Mouse (Mus musculus): ENCODE measurements around the gene Myo1a.
"Not testable (repeated sequence)": the region's sequence is repeated elsewhere in the genome, so short reads cannot be mapped to it uniquely, and the experiment has no call there.

Gene Myo1a

DNA sequence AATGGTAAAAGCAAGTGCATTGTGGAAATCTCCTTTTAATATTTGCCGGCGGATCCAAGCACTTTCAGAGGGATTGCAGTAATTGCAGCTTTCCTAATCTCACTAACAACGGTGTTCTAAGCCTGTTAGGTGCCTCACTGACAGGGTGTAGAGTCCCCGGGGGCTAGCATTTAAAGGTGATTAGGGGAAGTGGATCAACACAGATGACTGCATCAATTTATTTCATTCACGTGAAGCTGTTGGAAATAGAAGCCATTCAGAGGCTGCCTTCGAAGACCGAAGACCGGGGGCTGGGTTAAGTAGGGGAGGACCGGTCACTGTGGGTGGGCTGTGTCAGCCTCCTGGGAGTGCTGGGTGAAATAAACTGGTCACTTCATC is 26.0 kb downstream of the Myo1a start:
- no peak for DNase-seq

DNA sequence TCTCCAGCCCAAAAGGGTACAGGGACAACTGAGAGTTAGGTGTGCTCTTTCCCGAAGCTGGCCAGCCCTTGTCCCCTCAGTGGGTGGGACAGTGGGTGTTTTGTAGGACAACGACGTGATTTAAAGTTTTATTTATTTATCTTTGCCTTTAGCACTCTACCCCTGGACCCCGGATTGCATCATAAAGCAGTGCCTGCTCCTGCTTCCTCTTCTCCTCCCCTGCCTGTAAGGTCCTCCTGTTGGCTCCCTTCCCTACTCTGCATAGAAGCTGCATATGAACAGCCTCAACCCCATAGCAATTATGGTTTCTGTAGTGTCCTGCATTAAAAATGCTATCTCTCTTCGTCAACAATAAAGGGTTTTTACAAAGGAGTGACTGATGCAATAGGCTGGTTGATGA is 26.4 kb downstream of the Myo1a start:
- DNase-seq: no peak

DNA sequence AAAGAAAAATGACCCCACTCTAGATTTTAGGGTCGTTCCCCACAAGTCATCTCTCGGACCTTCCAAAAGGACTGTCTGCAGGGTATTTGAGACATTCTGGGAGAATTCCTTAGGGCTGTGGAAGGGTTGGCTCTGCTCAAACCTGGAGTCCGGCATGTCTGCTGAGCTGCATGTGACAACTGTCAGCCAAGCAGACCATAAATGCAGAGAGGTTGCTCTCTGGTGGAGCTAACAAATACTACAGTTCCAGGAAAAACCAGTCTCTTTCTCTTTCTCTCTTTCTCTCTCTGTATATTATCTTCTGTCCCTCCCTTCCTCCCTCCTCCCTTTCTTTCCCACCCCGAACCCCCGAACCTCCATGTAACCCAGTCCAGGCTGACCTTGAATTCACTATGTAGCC is 29.5 kb downstream of the Myo1a start:
- DNase-seq: no peak

DNA sequence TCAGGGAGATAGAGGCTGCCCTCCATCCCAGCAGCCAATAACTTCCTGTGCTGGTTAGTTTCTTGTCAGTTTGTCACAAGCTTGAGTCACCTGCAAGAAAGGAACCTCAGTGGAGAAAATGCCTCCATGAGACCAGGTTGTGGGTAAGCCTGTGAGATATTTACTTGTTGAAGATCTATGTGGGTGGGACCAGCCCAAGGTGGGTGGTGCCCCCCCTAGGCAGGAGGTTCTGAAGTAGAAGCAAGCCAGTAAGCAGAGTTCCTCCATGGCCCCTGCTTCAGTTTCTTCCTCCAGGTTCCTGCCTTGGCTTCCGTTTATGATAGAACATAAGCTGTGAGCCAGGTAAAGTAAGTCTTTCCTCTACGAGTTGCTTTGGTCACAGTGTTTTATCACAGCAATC is 31.3 kb downstream of the Myo1a start:
- DNase-seq: no peak

DNA sequence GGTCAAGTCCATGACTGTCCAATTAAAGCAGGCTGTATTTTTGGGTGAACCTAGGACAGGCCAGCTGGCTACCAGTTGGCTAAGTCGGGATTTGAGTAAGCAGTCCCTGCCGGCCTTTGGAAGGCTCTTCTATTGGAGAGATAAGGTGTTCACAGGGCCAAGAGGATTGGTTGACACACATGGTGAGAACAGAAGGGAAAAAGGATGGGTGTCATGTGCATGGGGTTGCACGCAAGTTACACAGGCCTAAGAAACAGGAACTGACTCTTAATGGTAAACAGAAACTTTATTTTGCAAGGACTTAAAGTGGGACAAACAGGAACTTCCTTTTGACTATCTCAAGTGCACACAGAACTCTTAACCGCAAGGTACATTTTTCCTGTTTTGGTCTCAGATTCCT is 31.9 kb downstream of the Myo1a start:
- DNase-seq: no peak

DNA sequence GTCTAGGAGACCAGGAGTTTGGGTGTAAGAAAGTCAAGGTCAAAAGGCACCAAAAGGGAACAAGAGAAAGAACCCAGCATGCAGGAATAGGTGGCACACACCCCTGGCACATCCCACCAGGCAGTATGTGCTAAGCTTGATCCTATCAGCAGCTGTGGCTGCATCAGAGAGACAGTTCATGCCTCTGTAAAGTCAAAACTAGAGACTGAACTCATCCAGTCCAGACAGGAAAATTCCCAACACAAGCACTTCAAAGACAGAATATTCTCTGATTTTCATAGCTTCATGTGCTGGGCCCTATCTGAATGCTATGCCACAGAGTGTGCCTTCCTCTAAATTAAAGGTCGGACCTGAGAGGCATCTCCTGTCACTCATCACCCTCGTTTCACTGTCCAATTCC is 32.6 kb downstream of the Myo1a start:
- DNase-seq: no peak

DNA sequence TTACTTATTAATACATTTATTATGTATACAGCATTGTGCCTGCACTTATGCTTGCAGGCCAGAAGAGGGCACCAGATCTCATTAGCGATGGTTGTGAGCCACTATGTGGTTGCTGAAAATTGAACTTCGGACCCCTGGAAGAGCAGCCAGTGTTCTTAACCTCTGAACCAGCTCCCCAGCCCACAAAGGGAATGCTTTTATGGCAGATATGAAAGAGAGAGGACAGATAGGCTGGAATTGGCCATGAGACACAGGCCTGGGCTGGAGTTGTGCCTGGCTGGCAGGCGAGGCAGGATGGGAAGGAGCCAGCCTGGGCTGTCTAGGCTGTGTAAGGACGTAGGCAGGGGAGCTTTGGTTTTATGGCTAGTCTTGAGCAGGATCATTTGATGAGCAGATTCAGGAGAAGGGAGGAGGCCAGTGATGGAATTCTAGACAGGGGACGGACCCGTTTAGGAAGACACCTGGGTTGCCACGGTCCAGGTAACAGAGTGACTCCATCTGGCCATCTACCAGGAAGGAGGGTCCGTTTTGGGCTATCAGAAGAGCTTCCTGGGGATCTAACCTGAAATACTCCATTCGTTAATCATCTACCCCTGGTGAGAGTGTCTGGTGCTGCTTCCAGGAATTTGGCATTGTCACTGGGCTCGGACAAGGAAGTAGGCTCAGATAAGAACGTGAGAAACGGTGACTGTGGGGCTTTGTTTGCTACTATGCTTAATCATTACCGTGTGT is 33.3 kb downstream of the Myo1a start:
- DNase-seq: peak; percentile 34

DNA sequence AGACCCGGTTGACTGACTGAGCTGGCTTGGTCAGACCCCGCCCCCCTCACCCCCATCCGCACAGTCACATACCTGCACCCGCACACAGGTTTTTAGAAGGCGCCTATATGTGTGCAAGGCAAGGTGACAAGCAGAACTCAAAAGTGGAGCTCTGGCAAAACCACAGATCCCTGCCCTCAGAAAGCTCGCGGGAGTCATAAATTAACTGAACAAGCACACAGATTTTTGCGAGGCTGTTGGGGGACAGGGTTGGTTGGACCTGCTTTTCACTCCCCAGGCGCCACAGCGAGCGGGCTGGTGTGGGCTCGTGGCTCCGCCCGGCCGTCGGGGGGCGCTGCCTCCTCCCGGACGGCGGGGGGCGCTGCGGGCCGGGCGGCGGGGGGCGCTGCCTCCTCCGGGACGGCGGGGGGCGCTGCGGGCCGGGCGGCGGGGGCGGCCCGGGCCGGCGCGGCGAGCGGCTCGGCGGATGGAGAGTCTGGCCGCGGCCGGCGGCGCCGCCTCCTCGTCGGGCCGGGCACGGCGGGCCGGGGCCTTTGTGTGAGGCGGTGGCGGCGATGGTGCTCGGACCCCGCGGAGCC is 34.2 kb downstream of the Myo1a start, which contains the start of gene Zbtb39:
Gene Zbtb39 (plus strand): TSS at position 456 of the 578 bp plus-strand sequence.
- DNase-seq: peak; percentile 72

DNA sequence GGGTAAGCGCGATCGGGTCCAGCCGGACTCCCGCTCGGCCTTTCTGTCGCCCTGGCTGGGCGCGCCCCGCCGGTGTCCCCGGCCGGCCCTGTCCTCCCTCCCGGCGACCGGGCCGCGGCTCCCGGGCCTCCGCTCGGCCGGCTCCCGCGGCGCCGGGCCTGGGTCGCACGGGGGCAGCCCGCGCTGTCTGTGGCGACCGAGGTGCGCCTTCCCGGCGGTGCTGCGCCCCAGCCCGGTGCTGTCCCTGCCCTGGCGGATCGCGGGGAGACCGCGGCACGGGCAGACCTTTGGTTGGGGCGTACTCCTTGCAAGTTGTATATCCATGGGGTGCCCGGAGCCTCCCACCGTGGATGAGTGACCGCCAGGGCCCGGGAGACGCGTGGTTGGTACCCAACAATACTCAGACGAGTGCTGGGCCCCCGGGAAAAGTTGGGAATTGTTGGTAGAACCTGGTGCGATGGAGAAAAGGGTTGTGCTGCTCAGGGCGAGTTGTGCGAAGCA is 34.7 kb downstream of the Myo1a start:
- DNase-seq: peak; percentile 35

DNA sequence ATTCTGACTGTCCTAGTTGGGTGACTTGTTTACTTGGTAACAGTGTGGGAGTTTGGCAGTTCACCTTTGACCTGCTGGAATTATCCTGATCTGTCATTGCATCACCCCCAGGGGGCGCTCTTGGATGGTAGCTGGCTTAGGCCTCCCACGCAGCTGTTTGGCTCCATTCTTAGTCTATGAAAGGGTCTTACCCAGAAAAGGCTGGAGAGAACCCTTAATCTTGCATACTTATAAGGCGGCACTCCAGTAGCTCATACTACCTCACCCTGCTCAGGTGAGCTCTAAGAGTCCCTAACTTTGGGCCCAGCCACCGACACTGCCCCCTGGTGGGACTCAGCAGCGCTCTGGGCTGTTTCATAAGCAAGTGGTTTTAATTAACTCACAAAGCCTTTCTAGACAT is 39.7 kb downstream of the Myo1a start:
- DNase-seq: no peak

DNA sequence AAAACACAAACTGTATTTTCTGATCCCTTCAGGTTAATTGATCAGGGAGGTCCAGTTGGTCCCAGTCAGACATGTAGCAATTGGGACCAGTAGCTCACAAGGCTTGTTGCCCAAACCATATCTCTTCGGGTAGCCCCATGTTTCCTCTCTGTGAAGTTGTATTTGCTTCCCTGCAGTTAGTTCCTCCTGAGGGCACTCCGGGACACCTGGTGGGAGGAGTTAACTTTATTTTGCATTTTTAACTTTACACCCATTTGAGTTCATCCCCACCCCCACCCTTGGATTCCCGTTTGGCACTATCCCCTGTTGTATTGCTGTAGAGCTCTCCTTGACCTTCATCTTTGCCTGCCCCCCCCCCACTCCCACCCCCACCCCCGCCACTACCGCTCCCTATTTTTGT is 40.9 kb downstream of the Myo1a start:
- no peak for DNase-seq

DNA sequence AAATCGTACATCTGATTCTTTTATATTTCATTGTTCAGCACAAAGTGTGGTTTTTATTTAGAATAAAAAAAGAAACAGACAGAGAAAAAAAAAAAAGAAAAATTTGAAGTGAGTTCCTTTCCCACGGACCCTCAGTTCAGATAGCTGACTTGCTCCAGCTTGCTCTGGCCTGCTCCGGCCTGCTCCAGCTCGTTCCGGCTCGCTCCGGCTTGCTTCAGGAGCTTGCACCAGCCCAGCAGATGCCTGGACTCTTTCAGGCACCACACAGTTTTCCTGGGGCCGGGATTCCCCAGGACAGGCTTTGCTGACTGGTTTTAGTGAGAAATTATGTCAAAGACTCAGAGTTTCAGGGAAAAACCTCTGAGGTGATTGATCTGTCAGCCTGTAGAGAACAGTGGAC is 42.3 kb downstream of the Myo1a start:
- DNase-seq: no peak

DNA sequence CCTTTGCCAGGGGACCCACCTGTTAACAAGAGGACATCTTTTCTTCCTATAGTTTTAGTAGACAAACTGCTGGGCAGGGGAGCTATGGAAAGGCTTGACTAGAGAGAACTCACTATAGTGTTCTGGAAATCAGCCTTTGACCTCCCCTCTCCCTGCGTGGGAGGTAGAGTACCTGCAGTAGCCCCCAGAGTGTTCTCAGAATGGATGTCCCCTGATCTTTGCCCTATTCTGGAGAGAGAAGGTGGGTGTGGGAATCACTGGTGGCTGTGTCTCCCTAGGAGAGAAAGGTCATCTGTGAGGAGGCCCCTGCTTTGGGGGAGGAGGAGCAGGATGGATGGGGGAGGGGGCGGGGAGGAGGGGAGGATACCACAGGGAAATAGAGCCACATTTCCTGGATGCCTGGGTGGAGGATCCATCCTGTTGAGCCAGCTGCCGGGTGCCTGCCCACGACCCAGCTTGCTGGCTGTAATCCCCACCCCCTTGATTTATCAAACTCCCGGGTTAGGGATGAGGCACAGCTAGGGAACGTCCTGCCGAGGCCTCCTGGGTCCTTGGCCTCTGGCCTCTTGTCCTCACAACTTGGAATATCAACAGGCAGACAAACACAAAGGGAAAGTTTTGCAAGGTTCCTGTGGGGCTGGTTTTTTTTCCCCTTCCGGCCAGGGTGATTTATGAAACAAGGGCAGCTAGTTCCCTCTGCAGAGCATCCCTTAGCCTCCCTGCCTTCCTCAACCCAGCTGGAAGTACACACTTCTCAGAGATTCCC is 44.1 kb downstream of the Myo1a start:
- no peak for DNase-seq

DNA sequence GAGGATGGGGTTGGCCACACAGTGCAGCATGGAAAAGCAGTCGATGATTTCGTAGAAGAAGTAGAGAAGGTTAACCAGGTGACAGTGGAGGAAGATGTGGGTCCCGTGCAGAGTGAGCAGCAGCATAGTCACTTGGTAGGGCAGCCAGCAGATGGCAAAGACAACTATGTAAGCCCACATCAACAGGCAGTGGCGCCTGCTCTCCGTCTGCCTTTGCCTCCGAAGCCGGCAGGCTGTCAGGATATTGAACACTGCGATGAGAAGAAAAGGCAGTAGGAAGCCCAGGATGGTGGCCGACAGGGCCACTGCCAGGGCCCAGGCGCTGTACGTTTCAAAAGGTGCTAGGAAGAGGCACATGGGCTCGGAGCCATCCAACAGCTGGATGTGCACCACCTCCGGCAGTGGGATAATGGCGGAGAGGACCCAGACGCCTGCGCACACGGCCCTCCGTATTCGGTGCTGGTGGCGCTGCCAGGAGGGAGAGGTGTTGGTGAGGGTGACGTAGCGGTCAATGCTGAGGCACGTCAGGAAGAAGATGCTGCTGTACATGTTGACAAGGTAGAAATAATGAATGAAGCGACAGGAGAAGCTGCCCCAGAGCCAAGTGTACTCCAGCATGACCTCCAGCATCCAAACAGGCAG is 45.3 kb downstream of the Myo1a start:
- DNase-seq: no peak

DNA sequence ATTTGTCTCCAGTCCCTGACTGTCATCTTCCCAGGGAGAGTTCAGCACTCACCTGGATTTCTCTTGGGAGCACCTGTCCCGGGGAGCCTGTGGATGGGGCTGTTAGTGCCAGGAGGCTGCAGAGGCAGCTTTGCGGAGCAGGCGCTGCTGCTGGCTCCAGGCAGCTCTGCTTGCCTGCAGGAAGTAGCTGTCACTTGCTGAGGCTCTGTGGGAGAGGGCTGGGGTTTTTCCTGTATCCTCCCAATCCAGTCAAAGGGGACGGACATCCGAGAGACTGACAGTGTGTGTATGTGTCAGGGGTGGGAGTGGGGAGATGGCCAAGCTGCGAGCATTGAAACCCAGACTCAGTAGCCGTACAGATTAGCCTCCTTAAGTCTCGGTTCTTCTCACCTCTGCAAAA is 46.6 kb downstream of the Myo1a start, which contains the start of gene Gpr182:
Gene Gpr182 (minus strand): TSS at position 185 of the 400 bp plus-strand sequence.
- no peak for DNase-seq

DNA sequence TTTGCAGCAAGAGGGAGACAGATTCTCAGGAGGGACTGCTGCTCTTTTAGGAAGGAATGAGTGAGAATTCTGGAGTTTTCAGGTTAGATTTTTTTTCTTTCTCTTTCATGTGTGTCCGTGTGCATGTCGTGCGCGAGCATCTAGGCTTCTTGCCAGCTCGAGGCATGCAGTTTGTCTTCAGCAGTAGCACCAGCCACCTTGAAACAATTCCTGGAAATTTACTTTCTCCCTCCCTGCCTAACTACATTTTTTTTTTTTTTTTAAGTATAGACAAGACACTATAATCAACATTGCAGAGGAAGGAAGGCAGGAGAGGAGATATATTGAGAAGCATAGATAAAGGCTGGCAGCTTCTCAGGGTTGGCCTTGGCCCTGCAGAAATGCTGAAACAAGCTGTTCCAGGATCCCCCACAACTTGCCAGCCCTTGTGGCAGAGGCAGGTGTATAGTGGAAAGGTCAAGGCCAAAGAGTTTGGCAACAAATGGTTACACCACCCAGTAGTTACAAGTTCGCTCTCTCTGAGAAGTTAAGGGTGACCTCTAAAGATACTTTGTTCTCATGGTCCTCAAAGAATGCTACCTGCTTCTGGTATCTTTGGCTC is 49.7 kb downstream of the Myo1a start:
- no peak for DNase-seq

DNA sequence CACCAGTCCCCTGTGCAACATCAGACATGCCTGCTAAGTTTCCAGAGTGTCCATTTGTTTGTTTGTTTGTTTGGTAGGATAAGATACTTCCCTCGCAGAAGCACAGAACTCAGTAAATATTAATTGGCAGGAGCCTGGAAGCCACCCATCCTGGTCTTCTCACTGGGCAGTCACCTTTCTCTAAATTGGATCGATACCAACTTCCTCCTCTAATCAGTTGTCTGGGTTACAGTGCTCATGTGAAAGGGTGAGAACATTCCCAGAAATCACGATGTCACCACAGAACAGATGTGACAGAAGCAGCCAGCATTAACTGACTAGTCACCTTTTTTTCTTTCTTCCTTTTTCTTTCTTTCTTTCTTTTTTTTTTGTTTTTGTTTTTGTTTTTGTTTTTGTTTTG is 50.3 kb downstream of the Myo1a start:
- DNase-seq: no peak

DNA sequence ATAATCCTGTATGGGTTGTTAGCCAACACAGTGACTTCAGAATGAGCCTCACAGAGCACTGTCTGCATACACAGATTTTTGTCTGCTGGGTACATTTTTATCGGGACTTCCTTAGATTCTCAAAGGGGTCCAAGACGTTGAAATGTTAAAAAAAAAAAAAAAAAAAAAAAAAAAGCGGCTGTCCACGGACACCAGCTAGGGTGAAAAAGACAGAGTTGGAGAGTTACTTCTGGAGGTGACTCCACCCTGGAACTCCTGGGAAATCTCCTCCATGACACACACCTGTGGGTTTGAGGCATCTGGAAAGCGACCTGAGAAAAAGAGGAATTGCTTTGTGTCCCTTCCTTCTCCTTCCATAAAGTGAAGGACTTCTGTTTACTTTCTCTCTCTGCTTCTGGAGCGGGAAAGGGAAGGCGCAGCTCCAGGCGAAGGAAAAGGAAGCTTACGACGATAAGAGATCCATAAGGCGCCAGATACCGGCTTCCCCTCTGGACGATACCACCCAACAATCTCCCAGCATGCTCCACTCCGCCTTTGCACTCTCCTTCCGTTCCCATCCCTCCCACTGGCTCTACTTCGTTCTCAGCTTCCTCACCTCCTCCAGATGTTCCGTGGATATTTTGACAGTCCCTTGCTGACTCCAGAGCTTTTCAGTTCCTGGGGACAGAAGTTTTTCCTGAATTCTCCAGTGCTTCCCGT is 50.9 kb downstream of the Myo1a start:
- no peak for DNase-seq

DNA sequence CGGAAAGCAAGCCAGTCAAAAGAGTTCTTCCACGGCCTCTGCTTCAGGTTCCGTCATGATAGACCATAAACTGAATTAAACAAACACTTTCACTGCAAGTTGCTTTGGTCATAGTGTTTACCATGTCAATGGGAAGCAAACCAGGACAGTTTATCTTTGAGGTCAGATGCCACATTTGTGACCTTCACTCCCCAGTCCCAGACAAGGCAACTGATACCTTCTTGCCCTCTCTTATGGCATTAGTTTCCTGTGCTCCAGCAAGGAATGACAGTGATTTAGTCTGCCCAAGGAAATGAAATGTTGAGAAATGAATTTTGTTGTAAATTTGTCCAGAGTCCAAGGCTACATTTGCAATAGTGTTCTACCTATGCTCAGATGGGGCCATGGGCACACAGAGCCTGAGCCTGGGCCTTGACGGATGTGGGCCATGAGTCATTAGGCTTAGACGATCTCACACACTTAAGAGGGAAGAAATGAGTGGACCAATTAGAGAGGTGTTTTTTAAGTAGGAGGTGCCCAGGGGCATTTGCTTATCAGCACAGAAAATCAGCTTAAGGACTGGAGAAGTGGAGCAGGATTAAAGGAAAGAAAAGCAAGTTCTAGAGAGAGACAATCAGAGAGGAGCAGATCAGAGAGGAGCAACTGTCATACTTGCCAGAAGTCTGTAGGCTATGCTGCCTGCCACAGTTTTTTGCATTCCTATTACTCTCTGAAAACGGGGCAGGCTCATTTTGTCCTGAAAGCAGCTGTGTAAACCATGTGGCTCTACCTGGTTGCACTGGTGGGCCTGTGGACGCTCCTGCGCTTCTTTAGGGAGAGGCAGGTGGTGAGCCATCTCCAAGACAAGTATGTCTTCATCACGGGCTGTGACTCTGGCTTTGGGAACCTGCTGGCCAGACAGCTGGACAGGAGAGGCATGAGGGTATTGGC is 54.5 kb downstream of the Myo1a start, which contains the start of the genes Rdh1 and Rdh16f1:
Gene Rdh1 (plus strand): TSS at position 541 of the 930 bp plus-strand sequence.
Gene Rdh16f1 (plus strand): TSS at position 607 of the 930 bp plus-strand sequence.
- DNase-seq: no peak

DNA sequence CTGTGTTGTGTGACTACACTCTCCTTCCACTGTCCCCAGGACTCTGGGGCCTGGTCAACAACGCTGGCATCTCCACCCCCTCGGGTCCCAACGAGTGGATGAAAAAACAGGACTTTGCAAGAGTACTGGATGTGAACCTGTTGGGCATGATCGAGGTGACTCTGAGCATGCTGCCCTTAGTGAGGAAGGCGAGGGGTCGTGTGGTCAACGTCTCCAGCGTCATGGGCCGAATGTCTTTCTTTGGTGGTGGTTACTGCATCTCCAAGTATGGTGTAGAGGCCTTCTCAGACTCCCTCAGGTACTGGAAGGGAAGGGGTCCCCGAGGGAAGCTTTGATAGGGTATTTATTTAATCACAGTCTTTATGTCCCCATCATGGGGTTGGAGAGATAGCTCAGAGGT is 58.0 kb downstream of the Myo1a start:
- DNase-seq: not testable (repeated sequence)

Measured in cerebellum, adult 9-11 months (tissue).